Mouse (Mus musculus): ENCODE data around the gene Cadm1.

Cadm1 gene

GRCm38 (mm10) chr9:47552960-47553575, 23.1 kb downstream of the Cadm1 start:
- DNase-seq (ENCODE audit: low spot score), result no peak

- no peak for DNase-seq (ENCODE audit: low spot score)
Measured at GRCm38 (mm10) chr9:47560726-47561125, 30.8 kb downstream of the Cadm1 start.

GRCm38 (mm10) chr9:47561596-47561995, 31.6 kb downstream of the Cadm1 start:
- no peak for DNase-seq (ENCODE audit: low spot score)

GRCm38 (mm10) chr9:47565088-47565487, 35.1 kb downstream of the Cadm1 start:
- DNase-seq (ENCODE audit: low spot score), result no peak

- no peak for DNase-seq (ENCODE audit: low spot score)
Measured at GRCm38 (mm10) chr9:47567873-47568272, 37.9 kb downstream of the Cadm1 start.

- DNase-seq (ENCODE audit: low spot score), result no peak
Measured at GRCm38 (mm10) chr9:47570184-47570583, 40.2 kb downstream of the Cadm1 start.

GRCm38 (mm10) chr9:47571461-47571860, 41.5 kb downstream of the Cadm1 start:
- DNase-seq (ENCODE audit: low spot score), result no peak

- no peak for DNase-seq (ENCODE audit: low spot score)
Measured at GRCm38 (mm10) chr9:47572132-47572531, 42.2 kb downstream of the Cadm1 start.

- DNase-seq (ENCODE audit: low spot score), result no peak
Measured at GRCm38 (mm10) chr9:47573456-47573855, 43.5 kb downstream of the Cadm1 start.

- DNase-seq (ENCODE audit: low spot score), result no peak
Measured at GRCm38 (mm10) chr9:47574710-47575414, 44.9 kb downstream of the Cadm1 start.

GRCm38 (mm10) chr9:47575764-47576163, 45.8 kb downstream of the Cadm1 start:
- no peak for DNase-seq (ENCODE audit: low spot score)

- DNase-seq (ENCODE audit: low spot score), result no peak
Measured at GRCm38 (mm10) chr9:47579464-47579863, 49.5 kb downstream of the Cadm1 start.

GRCm38 (mm10) chr9:47581576-47582365, 51.8 kb downstream of the Cadm1 start:
- no peak for DNase-seq (ENCODE audit: low spot score)

GRCm38 (mm10) chr9:47583241-47583640, 53.3 kb downstream of the Cadm1 start:
- no peak for DNase-seq (ENCODE audit: low spot score)

- DNase-seq (ENCODE audit: low spot score), result no peak
Measured at GRCm38 (mm10) chr9:47586176-47586575, 56.2 kb downstream of the Cadm1 start.

GRCm38 (mm10) chr9:47586839-47587238, 56.9 kb downstream of the Cadm1 start:
- no peak for DNase-seq (ENCODE audit: low spot score)

GRCm38 (mm10) chr9:47587577-47588194, 57.7 kb downstream of the Cadm1 start:
- DNase-seq (ENCODE audit: low spot score), result no peak

GRCm38 (mm10) chr9:47589832-47590231, 59.9 kb downstream of the Cadm1 start:
- DNase-seq (ENCODE audit: low spot score), result no peak

- DNase-seq (ENCODE audit: low spot score), result no peak
Measured at GRCm38 (mm10) chr9:47601541-47601940, 71.6 kb downstream of the Cadm1 start.

- DNase-seq (ENCODE audit: low spot score), result no peak
Measured at GRCm38 (mm10) chr9:47603971-47604370, 74.0 kb downstream of the Cadm1 start.

- no peak for DNase-seq (ENCODE audit: low spot score)
Measured at GRCm38 (mm10) chr9:47605628-47606027, 75.7 kb downstream of the Cadm1 start.

- no peak for DNase-seq (ENCODE audit: low spot score)
Measured at GRCm38 (mm10) chr9:47608441-47608840, 78.5 kb downstream of the Cadm1 start.

GRCm38 (mm10) chr9:47608921-47609320, 78.9 kb downstream of the Cadm1 start:
- no peak for DNase-seq (ENCODE audit: low spot score)

All from T-cell, adult 2 months (primary cell).